Mouse (Mus musculus) hindbrain, postnatal 0 days (tissue): ENCODE measurements at regions not wholly inside any gene's neighbourhood (a gene's known extent, or its start where the extent isn't known, plus 50 kb on each side); places are given as distances from the start of the nearest gene placed in this dataset.

Source experiments
- ATAC-seq: fragments of 200-750 bp; cut with Nextera tagmentation; 2 replicates; pipeline ENCODE4 v1.8.0; 2017; ENCODE audit warnings: mild to moderate bottlenecking, moderate TSS enrichment, moderate library complexity
- DNase-seq: peaks from one replicate; pipeline ENCODE4 v3.0.0-alpha.2; 2015; ENCODE audit warnings: low spot score
- H3K27ac ChIP-seq: fragments of 300-500 bp; sonication (generic); 2 replicates; pipeline ENCODE4 v1.5.1; 2014; ENCODE audit warnings: mild to moderate bottlenecking
- H3K27me3 ChIP-seq: fragments of 300-500 bp; sonication (generic); 2 replicates; pipeline ENCODE4 v1.6.1; 2014; ENCODE audit warnings: low read length, mixed read lengths; ENCODE audit not compliant: insufficient read depth
- H3K36me3 ChIP-seq: fragments of 300-500 bp; sonication (generic); 2 replicates; pipeline ENCODE4 v1.6.1; 2014; ENCODE audit warnings: low read length, mixed read lengths; ENCODE audit not compliant: insufficient read depth
- H3K4me1 ChIP-seq: fragments of 300-500 bp; sonication (generic); 2 replicates; pipeline ENCODE4 v1.6.1; 2014; ENCODE audit warnings: antibody characterized with exemption, low read length, mixed read lengths; ENCODE audit not compliant: insufficient read depth
- H3K4me2 ChIP-seq: fragments of 300-500 bp; sonication (generic); 2 replicates; pipeline ENCODE4 v1.6.1; 2014; ENCODE audit warnings: low read depth, mild to moderate bottlenecking, low read length, moderate library complexity, mixed read lengths
- H3K4me3 ChIP-seq: fragments of 300-500 bp; sonication (generic); 2 replicates; pipeline ENCODE4 v1.5.1; 2014; ENCODE audit warnings: low read length
- H3K9ac ChIP-seq: fragments of 300-500 bp; sonication (generic); replicated peaks from 2 replicates; pipeline ENCODE4 v1.6.1; 2014; ENCODE audit warnings: mild to moderate bottlenecking, low read length, moderate library complexity, mixed read lengths
- H3K9me3 ChIP-seq: fragments of 300-500 bp; sonication (generic); 2 replicates; pipeline ENCODE4 v1.6.1; 2016; ENCODE audit warnings: low read length, mixed read lengths
- CTCF ChIP-seq: IDR thresholded peaks from 2 replicates; pipeline ENCODE4 v1.5.1; 2016; ENCODE audit warnings: antibody characterized with exemption, control low read depth, low read depth
- WGBS: fragments of 180-500 bp; shearing (Covaris S2); extraction: QIAGEN DNeasy Blood & Tissue Kit; methylation state at CpG from one replicate; pipeline ENCODE4 v1.1.7; 2014; 5-methylcytosine and 5-hydroxymethylcytosine counted together

DNA sequence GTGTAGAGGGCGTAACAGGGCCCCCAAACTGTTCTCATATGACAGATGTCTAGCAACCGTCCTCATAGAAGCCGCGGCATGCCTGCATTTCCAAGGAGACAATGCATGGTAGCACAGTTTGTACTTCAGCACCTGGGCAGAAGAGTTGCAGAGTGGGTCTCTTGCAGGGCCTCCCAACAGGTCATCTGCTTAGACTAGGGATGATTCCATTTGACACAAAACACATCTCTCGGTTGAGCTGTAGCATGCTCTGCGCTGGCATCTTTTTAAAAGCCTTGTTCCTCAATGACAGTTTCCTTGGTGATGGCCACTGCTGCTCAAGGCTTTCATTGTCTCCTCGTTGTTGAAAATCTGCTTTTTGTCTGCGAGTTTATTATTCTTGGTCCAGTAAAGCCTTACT lies 546.1 kb downstream of the Ttll7 start:
- no peak for TF ChIP-seq CTCF
- 29% methylated on average over 8 of the region's 8 CpGs for WGBS
- H3K9ac ChIP-seq: no peak overlapping the region
- no peak overlapping the region for H3K4me2 ChIP-seq
- peak; percentile 53; the same call in 1 of the 2 replicates for ATAC-seq
- no peak overlapping the region for H3K4me3 ChIP-seq
- no peaks in the 10 kb centered on the region for H3K9me3 ChIP-seq
- no peaks in the 10 kb centered on the region for H3K27me3 ChIP-seq
- no peaks in the 10 kb centered on the region for H3K36me3 ChIP-seq
- peak; percentile 5 for DNase-seq
- no peak overlapping the region for H3K27ac ChIP-seq
- peaks cover 6% of the 10 kb centered on the region; the same call in 1 of the 2 replicates for H3K4me1 ChIP-seq

DNA sequence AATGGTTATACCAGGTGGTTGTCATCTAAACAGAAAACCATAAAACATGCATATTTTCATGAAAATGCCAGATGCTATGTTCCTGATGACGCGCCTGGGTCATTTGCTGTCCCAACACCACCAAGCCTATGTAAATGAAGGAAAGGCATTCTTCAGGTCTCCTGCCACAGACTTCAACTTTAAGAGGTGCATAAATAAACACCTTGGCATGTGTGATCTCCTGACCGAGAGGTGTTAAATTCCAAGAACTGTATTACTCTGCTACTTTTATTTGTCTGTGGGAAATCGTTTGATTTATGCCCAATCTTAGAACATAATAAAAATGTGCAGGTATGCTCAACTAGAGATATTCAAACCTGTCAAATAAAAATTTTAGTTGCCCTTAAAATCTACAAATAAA lies 560.1 kb downstream of the Ttll7 start:
- 95% methylated on average over 4 of the region's 4 CpGs for WGBS
- H3K9me3 ChIP-seq: no peaks in the 10 kb centered on the region

DNA sequence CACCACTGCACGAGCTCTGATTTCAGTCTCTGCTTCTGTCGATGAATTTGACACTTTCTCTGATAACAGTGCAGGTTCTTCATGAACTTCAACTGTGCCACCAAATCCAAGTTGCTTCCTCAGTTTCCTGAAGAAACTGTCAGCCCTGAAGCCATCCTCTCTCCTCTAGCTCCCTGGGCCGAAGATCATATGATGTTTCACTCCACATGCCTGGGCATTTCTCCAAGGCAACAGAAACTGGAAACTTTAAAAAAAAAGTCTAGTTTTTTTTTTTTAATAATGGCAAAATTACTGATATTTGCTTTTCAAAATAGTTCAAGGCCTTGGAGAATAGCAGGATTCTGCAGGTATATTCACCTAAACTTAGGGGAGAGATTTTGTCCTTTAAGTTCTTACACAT lies 564.8 kb downstream of the Ttll7 start:
- WGBS: 73% methylated on average over 3 of the region's 3 CpGs
- ATAC-seq (no peak), DNase-seq (no peak)

More for the DNA sequence above, 560.1 kb downstream of the Ttll7 start:
- H3K4me1 ChIP-seq: no peaks in the 10 kb centered on the region
- no peak for TF ChIP-seq CTCF
- no peak overlapping the region for H3K4me3 ChIP-seq
- H3K27me3 ChIP-seq: no peaks in the 10 kb centered on the region
- no peak for DNase-seq
- no peak overlapping the region for H3K9ac ChIP-seq
- no peak overlapping the region for H3K27ac ChIP-seq
- no peak for ATAC-seq
- no peak overlapping the region for H3K4me2 ChIP-seq
- no peaks in the 10 kb centered on the region for H3K36me3 ChIP-seq

DNA sequence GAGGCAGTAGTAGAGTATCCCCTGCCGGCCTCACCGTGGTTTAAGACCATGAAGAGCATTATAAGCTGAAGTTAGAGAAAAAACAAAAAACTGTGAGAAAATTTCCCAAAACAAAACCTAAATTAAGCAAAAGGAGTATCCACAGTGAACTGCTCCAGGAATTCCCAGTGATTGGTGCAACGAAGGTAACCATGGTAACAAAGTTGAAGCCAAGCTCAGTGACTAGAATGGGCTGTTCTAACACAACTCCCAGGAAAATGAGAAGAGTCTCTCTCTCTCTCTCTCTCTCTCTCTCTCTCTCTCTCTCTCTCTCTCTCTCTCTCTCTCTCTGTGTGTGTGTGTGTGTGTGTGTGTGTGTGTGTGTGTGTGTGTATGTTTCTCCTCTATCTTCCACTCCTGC lies 567.0 kb downstream of the Ttll7 start:
- no peak overlapping the region for H3K27ac ChIP-seq
- WGBS: 31% methylated on average over 3 of the region's 3 CpGs
- peak; percentile 66 for DNase-seq
- ATAC-seq: no peak
- no peaks in the 10 kb centered on the region for H3K27me3 ChIP-seq
- H3K4me3 ChIP-seq: no peak overlapping the region
- H3K4me1 ChIP-seq: no peaks in the 10 kb centered on the region
- no peak overlapping the region for H3K4me2 ChIP-seq
- no peak overlapping the region for H3K9ac ChIP-seq
- TF ChIP-seq CTCF: no peak
- H3K9me3 ChIP-seq: no peaks in the 10 kb centered on the region
- no peaks in the 10 kb centered on the region for H3K36me3 ChIP-seq

More for the DNA sequence above, 564.8 kb downstream of the Ttll7 start:
- Histone ChIP-seq H3K9me3 (no peaks in the 10 kb centered on the region), H3K9ac (no peak overlapping the region), H3K4me3 (no peak overlapping the region), H3K4me1 (no peaks in the 10 kb centered on the region), H3K36me3 (no peaks in the 10 kb centered on the region), H3K27me3 (no peaks in the 10 kb centered on the region), H3K4me2 (no peak overlapping the region), H3K27ac (no peak overlapping the region)
- no peak for TF ChIP-seq CTCF

DNA sequence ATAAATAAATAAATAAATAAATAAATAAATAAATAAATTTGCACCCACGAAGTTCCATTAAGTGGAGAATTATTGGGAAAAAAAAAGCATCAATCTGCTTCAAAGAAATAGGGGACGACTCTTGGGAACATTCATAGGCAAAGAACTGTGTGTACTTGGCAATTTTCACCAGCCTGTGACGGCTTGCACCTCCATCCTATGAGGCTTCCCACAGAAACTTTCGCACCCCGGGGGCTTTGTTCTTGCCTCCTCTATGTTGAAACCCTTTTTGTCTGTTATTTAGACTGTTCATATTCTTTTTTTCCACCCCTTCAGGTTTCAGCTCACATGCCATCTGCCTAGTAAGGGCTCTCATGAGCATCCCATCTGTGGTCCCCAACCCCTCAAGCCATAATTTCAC lies 570.0 kb downstream of the Ttll7 start:
- no peak for DNase-seq
- Histone ChIP-seq H3K4me2 (no peak overlapping the region), H3K9ac (no peak overlapping the region), H3K36me3 (no peaks in the 10 kb centered on the region), H3K27ac (no peak overlapping the region), H3K27me3 (no peaks in the 10 kb centered on the region), H3K9me3 (no peaks in the 10 kb centered on the region), H3K4me3 (no peak overlapping the region), H3K4me1 (no peaks in the 10 kb centered on the region)
- WGBS: 73% methylated on average over 5 of the region's 5 CpGs
- TF ChIP-seq CTCF: no peak
- no peak for ATAC-seq

DNA sequence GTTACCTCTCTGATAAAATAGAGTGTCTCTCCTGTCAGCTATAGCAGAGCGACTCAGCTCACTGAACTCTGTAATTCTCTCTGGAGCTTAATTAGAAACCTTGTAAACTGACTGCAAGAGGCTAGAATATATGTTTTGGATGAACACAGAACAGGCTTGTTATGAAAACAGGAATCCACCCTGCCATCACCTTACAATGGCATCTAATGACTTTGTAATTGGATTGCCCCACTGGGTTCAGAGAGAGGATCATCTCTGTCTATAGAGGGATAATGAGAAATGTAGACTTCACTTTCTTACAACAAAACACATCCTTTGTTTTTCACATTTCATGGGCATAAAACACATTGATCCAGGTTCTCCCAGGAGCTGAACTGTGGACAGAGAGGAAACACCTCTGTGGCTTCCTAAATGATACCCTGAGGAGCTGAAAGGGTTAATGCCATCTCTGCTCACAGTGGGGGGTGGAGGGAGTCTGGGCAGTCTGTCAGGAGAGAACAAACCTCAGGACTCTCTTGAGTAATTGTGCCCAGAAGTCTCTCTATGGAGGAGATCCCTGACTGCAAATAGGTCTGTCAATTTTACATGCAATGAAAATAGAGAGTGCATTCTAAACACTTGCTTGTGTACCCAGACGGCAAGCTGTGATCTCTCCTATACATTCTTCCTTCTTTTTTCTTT lies 571.9 kb downstream of the Ttll7 start:
- Histone ChIP-seq H3K4me2 (no peak overlapping the region), H3K9ac (no peak overlapping the region), H3K9me3 (no peaks in the 10 kb centered on the region), H3K27me3 (no peaks in the 10 kb centered on the region), H3K36me3 (no peaks in the 10 kb centered on the region), H3K27ac (no peak overlapping the region), H3K4me1 (no peaks in the 10 kb centered on the region), H3K4me3 (no peak overlapping the region)
- ATAC-seq: no peak
- TF ChIP-seq CTCF: no peak
- peak; percentile 17 for DNase-seq
- WGBS: 31% methylated on average over 2 of the region's 2 CpGs

DNA sequence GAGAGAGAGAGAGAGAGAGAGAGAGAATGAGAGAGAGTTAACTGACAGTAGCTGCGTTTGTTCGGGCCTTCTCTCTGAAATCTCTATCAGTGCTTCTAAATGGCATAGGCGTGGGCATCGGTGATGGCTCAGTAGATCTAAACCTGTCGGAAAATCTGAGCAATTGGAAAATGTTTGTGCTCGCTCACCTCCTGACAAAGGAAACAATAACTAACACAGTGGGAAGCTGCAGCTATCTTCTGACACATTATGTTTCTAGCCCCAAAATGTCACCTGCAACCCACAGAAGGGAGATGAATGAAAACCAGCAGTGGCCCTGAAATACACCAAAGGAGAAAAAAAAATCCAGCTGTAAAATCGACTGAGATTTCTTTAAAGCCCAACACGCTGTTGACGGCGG lies 576.7 kb downstream of the Ttll7 start:
- DNase-seq: no peak
- Histone ChIP-seq H3K4me3 (no peak overlapping the region), H3K27me3 (no peaks in the 10 kb centered on the region), H3K27ac (no peak overlapping the region), H3K9ac (no peak overlapping the region), H3K9me3 (no peaks in the 10 kb centered on the region), H3K36me3 (no peaks in the 10 kb centered on the region), H3K4me2 (no peak overlapping the region), H3K4me1 (no peaks in the 10 kb centered on the region)
- no peak for TF ChIP-seq CTCF
- WGBS: 44% methylated on average over 10 of the region's 10 CpGs
- ATAC-seq: no peak
